Mouse (Mus musculus) adrenal gland, postnatal 14 days (tissue): ENCODE measurements around the gene Cpeb3. TPM values are rescaled to one million over a fixed set of nuclear protein-coding genes. Genes with fewer than 3 reads are reported as not detected.
"Not testable (repeated sequence)": the region's sequence is repeated elsewhere in the genome, so short reads cannot be mapped to it uniquely, and the experiment has no call there.

Source experiments
- DNase-seq: peaks from one replicate; pipeline ENCODE4 v3.0.0; 2021; ENCODE audit warnings: mixed read lengths
- total RNA-seq: library from RNA; stranded (reverse); gene quantifications from 2 replicates; pipeline ENCODE4 v1.2.3, GENCODE M21; 2021

Cpeb3 gene
- total RNA-seq, 1 experiment from 2014 or later: 15.4 TPM

DNA sequence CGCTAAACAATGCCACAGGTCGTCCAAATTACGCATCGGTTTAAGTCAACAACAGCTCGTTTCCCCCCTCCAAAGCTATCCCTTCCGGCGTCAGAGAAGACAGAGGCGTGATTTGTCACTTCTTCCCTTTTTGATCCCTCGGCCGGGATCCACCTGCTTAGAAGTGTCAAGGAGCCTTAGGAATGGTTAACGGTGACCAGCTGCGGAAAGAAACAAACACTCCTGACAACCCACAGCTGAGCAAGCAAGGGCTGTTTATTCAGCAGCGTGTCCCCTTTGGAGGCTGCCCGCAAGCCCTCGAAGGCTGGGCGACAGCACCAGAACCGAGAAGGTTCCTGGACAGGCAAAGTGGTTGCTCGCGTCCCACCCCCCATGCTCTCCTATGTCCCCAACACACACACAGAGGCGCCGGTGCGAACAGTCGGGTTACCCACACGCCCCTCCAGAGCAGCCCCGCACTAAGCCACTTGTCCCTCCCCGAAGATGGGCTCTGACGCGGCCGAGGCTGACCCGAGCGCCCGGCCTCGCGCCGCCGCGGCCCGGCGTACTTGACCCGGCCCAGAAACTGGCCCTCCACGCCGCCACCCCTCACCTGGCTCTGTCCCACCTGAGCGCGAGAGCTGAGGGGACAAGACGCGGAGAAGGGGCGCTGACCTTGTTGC, 1.6 kb downstream of the Cpeb3 start:
- peak; percentile 73 for DNase-seq

DNA sequence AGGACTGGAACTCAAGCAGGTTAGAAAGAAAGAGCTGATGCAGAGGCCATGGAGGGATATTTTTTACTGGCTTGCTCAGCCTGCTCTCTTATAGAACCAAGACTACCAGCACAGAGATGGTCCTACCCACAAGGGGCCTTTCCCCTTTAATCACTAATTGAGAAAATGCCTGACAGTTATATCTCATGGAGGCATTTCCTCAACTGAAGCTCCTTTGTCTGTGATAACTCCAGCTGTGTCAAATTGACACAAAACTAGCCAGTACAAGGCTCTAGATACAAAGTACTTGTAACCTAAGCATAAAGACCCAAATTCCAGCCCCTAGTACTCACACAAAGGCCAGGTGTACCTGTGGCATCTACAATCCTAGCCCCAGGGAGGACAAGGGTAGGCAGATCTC, 3.2 kb downstream of the Cpeb3 start:
- DNase-seq: not testable (repeated sequence)

DNA sequence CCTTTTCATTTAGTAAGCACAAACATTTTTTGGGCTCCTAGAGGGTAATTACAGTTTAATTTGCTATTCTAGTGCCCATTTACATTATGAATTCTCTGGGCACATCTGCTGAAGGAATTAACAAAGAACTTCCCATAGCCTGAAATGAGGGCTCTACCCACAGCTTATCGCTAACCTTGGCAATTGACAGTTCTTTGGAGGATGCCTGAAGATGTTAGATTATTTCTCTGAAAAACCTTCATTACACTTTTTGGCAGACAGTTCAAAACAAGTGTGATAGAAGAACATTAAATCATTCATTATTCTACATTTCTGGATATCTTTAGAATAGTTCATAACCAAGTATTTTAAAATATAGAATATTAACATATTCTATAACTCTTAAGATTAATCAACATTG, 5.0 kb downstream of the Cpeb3 start:
- DNase-seq: no peak

DNA sequence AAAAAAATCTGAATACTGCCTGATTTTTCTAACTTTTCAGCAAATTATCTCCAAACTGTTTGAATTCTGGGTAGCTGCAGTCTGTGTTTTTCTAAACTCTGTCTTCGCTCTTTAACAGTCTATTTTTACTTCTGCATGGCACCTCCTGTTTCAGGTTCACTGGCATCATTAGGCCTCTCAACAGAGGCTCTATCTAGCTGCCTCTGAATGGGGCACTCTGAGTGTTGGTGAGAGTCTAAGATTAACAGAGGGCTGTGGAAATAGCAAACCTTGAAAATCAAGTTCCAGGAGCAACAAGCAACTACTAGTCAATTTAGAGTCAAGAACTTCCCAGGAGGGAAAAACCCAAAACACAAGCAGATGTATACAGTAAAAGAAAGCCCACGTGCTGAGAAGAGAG, 8.5 kb downstream of the Cpeb3 start:
- DNase-seq: no peak

DNA sequence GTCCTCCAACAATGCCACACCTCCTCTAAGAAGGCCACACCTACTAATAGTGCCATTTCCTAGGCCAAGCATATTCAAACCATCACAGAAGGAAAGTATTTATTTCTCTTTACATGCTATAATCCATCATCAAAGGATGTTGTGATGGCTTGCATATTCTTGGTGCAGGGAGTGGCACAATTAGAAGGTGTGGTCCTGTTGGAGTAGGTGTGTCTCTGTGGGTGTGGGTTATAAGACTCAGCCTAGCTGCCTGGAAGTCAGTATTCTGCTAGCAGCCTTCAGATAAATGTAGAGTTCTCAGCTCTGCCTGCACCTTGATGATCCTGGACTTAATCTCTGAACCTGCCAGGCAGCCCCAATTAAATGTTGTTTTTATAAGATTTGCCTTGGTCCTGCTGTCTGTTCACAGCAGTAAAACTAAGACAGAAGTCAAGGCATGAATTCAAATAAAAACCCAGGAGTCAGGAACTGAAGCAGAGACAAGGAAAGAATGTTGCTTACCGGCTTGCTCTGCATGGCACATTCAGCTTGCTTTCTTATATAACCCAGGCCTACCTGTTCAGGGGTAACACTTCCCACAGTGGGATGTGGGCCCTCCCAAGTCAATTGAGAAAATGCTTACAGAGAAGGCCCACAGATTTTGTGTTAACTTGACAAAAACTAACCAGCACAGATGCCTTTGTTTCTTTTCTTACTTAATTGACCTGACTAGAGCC, 10.1 kb downstream of the Cpeb3 start:
- DNase-seq: no peak

DNA sequence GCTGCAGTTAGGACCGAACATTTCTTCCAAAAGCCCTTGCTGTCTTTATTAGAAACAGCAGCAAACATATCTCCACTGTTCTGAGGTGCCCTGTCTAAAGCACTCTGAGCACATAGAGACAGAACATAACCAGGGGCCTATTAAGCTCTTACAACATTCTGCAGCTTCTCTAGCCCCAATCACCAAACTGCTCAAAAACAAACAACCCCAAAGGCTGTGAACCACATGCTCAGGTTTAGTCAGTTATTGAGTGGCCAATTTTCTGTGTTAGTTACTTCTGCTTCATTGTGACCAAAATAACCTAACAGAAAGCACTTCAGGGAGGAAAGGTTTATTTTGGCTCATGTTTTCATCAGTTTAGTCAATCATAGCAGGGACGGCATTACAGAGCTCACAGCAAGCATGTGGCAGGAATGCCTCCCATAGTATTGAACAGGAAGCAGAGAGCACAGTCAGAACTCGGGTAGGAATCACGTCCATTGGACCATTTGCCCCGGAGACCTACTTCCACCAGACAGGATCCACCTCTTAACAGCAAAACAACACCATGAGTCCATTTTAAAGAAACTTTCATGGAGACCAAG, 15.8 kb downstream of the Cpeb3 start:
- DNase-seq: no peak

DNA sequence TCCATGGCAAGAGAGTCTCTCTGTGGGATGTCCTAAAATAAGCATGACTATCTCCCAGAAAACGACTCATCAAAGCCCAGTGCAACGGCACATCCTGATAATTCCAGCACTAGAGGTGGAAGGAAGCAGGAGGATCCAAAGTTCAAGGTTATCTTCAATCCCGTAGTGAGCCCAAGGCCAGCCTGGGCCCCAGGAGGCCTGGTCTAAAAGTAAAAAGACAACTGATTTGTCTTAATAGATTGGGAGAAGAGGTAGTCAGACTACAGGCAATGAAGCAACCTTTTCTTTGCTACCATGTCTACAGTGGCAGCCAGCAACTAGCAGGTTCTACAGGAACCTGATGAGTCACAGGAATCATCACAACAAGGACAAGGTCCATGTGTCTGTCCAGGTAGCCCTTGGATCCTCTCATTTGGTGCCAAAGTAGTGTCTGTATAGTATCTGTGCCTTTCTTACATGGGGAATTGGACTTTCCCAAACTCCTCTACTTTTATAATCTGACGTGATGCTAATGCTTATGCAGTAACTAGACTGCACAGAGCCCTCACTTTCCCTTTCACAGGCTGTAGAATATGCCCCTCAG, 19.9 kb downstream of the Cpeb3 start:
- DNase-seq: peak; percentile 15

DNA sequence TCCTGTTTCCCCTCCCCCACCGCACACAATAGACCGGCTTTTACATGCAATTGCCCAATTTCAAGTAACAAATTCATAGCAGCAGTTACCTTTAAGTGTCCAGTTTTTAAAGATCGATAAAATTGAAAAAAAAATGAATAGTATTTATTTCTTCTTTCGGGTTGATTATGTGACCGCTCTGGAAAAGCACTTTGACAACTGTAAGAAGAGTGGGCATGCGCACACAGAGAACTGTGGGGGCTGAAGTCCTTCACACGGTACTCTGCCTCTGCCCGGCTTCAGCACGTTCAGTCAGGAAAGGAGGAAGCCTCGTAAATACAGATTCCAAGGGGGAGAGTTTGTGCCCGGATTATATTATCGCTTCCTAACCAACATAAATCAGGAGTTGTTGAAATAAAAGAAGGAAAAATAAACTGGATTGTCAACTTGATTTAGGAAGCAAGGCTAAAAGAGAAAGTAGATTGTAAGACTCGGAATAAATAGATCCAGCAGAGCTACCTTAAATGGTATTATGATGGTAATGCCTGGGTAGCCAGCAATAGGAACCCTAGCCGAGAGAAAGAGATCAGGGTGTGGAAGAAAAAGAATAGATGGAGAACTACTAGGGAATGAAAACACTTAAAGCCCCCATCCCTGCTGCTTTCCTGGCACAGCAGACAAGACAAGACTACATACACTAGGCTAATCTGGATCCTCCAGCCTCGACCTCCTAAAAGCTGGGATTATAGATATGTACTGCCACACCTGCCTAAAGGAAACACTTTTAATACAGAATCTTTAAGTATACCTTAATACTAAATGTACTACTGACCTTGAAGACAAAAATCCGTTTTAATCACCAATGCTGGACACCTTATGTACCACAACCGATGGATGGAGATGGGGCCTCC, 30.3 kb downstream of the Cpeb3 start:
- DNase-seq: peak; percentile 84

DNA sequence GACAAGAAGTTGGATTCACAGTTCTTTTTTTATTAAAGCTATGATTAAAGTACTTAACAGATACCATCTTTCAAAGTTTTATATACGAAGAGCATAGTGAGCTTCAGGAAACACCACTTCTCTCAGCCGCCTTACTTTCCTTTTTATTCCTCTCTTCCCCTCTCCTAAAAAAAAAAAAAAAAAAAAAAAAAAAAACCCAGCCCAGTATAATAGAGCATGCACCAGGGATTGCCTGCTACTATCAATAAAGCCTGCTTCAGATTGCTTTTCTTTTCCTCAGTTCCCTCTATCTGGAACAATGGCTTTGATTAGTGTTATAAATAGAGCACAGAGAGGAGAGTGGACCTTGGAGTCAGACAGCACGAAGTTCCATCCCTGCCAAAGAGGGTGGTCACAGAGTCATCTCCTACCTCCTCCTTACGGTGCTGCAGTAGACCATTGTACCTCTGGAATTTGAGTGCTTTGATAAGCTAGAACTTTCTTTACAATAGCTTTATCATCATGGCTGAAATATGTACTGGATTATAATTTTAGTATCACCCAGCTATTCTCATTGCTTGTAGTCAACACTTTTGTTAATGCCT, 31.4 kb downstream of the Cpeb3 start:
- no peak for DNase-seq

DNA sequence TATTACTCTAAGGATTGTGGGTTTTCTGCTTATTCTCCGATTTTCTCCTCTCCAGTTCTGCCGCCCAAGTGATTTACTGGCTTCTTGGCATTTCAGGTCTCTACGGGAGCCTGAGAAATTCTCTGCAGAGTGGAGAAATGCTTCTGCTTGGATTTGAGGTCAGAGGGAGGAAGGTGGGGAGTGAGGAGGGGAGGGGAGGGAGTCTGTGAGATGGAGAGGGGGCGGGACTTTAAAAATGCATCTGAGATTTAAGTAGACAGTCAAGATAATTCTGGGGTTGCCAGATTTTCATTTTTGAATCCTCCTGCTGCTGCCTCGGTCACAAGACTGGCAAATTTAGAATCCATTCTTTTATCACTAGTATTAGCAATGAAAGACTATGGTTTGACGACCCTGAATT, 32.5 kb downstream of the Cpeb3 start:
- DNase-seq: peak; percentile 58

DNA sequence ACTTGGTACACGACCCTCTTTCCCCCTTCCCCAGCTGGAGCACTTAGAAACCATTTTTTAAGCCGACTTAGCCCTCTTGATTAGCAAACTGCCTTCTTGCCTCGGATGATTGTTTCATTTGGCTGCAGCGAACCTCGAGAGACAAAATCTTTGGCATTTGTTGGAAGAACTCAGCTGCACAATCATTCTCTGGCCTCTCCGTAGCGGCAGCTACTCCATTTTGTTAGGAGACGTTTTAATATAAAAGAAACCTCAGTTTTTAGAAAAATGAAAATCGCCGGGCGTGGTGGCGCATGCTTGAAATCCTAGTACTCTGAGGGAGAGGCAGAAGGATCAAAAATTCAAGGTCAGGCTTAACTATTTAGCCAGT, 33.0 kb downstream of the Cpeb3 start:
- no peak for DNase-seq

DNA sequence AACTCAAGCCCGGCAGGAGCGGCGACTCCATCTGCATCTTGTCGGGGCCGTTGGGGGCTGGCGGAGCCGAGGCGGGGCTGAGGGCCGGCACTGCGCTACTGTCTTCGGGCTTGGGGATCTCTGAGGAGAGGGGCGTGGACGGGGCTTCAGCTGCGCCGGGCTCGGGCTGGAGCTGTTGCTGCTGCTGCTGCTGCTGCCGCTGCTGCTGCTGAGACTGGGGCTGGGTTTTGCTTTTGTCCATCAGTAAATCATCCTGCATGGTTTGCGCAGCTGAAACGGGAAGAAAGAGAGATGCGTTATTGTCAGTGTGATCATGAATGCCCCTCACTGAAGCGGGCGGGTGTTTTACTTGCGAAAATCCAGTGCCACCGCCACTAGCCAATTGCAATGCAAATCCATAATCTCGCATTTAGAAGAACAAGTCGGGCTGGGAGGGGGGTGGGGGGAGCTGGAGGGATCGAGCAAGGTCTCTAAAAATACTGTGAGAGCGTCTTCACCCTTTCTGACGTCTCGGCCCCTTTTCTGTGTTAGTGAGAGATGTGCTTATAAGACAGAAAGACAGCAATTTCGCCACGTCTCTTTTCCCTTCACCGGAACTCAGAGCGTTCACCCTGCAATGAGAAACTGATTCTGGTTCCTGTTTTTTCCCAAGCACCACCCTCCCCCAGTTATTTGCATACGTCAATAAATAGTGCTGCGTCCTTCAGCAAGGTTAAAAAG, 33.5 kb downstream of the Cpeb3 start:
- DNase-seq: peak; percentile 69

DNA sequence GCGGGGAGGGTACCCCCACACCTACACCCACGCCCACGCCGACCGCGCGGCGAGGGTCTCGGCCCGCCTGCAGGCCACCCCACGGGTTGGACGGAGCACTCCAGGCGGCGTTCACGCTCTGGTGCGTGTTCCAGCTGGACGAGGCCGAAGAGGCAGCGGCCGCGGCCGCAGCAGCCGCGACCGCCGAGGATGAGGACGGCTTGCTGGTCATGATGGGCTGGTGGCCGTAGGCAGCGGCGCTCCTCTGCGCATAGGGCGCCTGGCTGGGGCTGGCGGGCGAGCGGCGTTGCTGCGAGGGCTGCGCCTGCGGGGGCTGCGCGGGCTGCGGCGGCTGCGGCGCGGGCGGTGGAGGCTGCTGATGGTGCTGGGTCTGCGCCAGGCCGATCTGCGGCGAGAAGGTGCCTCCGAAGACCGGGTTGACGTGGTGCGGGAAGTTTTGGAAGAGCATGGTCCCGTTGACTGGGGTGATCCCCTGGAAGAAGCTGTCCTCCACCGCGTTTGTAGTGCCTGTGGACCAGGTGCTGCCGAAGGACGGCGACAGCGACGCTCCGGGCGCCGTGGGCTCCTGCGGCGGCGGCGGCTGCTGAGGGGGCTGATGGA, 34.2 kb downstream of the Cpeb3 start:
- peak; percentile 76 for DNase-seq

DNA sequence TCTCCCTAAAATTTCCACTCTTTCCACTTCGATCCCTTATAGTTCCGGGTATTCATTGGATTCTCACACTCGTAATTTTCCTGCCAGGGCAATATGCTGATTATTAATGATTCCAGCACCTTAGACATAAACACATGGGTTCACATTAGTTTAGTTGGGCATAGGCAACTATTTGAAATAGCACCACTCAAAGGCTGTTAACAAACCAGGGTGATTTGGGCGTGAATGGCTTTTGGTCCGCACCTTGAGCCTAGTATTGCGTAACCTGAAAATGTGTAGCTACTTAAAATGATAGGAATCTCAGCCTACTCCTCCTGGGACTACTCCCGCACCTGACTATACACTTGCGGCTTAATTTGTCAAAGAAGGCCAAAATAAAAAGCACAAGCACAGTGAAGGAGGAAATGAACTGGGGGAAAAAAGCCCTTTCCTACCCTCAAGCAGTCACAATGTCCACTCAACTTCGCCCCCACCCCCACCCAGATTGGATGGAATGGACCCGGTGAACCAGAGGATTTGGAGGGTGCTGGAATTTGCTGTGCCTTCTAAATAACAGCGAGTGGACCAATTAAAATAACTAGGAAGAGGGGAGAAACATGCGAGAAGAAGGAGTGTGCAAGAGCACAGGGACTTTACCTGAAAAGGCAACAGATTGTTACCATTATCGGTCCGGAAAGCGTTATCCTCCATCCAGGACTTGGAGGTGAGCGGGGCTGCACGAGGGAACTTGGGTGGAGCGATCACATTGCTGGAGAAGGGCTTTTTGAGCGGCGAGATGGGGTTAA, 34.9 kb downstream of the Cpeb3 start:
- DNase-seq: peak; percentile 30

DNA sequence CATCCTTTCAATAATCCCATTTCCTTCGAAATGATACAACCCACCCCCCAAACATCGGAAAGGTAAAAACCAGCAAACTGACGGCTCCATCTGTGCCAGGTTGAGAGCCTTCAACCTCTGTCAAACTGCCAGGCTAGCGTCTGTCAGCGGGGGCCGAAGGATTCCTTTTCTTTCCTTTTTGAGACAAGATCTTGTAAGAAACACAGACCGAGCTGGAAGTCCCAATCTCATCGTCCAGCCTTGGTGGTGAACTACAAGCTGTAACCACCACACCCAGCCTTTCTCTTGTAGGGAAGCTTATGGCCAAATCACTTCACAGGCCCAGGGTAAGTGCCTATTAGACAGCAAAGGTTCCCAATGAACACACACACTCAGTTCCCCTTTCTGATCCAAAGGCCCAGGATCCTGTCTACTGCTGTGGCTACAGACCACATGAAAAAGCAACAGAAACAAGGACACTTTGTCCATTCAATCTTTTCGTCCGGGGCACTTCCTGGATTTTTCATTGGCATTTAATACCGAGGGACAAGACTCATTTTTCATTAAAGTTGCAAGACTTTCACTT, 35.8 kb downstream of the Cpeb3 start:
- DNase-seq: peak; percentile 16

DNA sequence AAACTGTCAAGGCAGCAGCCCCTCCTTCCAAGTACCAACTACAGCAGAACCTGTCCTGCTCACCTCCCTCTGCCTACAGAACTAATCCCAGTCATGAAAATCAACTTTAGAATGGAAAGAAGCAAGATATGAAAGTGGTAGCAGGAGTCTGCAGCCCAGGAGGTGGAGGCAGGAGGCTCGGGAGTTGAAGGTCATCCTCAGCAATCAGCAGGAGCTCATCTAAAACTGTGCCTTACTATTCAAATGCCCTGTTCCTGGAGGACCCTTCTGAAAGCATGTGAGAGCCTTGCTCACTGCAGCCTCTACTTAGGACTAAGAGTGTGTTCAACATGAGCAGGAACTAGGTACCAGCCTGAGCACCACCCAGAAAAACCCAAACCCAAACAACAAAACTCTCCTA, 36.3 kb downstream of the Cpeb3 start:
- peak; percentile 5 for DNase-seq

DNA sequence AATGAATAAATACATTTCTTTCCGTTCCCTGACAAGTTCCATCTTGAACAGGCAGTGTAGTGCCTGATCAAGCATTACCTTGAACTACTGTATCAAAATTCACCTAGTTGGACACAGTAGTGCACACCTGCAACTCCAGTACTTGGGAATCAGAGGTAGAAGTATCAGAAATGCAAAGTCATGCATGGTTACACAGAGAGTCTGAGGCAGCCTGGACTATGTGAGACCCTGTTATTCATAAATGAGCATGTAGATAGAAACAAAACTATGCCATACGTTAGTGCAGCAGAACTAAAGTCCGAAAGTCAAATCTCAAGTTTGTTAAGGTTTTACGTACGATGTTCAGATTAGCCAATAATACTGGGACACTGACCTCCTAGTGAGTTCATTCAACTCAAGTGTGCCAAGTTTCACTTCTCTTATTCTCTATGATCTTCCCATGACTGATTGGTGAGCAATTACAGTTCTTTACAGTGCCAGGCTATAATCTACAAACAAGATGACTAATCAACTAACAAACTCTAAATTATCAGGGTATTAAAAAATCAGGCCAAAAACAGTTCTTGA, 51.5 kb downstream of the Cpeb3 start:
- DNase-seq: no peak

DNA sequence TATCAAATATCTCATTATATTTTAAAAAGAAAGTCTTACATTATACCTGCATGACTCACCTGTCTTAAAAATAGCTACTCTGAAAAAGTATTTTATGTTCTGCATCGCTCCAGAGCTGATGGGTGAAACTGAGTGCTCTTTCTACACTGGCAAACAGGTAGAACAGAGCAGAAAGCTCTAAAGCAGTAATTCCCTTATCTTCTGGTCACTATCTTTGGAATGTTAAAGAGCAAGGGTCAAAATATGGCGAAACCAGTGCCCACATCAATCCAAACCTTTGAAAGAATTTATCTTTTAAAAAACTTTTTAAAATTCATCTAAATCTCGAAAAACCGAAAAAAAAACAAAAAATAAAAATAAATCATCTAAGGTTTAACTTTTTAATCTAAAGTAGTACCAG, 52.4 kb downstream of the Cpeb3 start:
- no peak for DNase-seq

DNA sequence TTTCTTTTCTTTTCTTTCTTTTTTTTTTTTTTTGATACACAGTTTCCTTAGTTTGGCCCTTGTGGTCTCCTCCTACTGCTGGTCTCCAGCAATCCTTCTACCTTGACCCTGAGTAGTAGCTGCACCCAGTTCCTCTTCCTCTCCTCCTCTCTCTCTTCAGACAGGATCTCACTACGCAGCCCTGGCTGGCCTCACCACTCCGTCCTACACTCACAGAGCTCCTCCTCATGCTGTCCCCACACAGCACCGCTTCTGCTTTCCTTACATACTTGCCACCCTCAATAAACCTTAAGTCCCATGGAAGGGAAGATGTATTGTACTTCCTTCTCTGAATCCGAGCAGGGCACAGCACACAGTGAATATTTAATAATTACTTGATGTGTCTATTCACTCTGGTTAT, 61.3 kb downstream of the Cpeb3 start:
- DNase-seq: no peak
